Mouse (Mus musculus) urinary bladder, adult 18-20 months (tissue): Measurements from ENCODE around the gene Scgb1b19.
"Not testable (repeated sequence)": the region's sequence is repeated elsewhere in the genome, so short reads cannot be mapped to it uniquely, and the experiment has no call there.

Experiments used
- DNase-seq, 2 experiments: peaks; one replicate each; pipeline ENCODE4 v3.0.0; 2022; ENCODE audit warnings: low spot score in 2 of 2, mixed read lengths in 2 of 2

The Scgb1b19 gene

GRCm38 (mm10) chr7:33286991-33287390, at the start of gene Scgb1b19:
TSS of gene Scgb1b19 (plus strand) at chr7:33287291.
- not testable (repeated sequence) for DNase-seq

GRCm38 (mm10) chr7:33280238-33280637, 6.9 kb upstream of the Scgb1b19 start, which contains the start of gene Scgb2b19:
TSS of gene Scgb2b19 (minus strand) at chr7:33280338.
- not testable (repeated sequence) for DNase-seq
